Mouse (Mus musculus) heart, adult 2 months (tissue): Measurements from ENCODE around the gene Cd6.

Source experiments
- EP300 ChIP-seq: fragments of 200-500 bp; IDR thresholded peaks from 2 replicates; pipeline ENCODE4 v1.6.1; 2011; ENCODE audit warnings: low read depth, low read length, control low read depth; ENCODE audit not compliant: insufficient read depth
- POLR2A ChIP-seq: fragments of 200-500 bp; IDR thresholded peaks from 2 replicates; pipeline ENCODE4 v1.6.1; 2011; ENCODE audit warnings: mild to moderate bottlenecking, low read depth, low read length, control low read depth; ENCODE audit not compliant: insufficient read depth

- TF ChIP-seq POLR2A = no peak
- no peak for TF ChIP-seq EP300
These were observed 24.1 kb downstream of the Cd6 start for GRCm38 (mm10) chr19:10805661-10806285.
